Mouse (Mus musculus): ENCODE measurements around the gene Nectin2. TPM values are rescaled to one million over a fixed set of nuclear protein-coding genes. Genes with fewer than 3 reads are reported as not detected.
"Not testable (repeated sequence)": the region's sequence is repeated elsewhere in the genome, so short reads cannot be mapped to it uniquely, and the experiment has no call there.

Gene Nectin2
- 0.23 TPM in 1 of 2 replicates, not detected in the other for total RNA-seq (2017)

DNA sequence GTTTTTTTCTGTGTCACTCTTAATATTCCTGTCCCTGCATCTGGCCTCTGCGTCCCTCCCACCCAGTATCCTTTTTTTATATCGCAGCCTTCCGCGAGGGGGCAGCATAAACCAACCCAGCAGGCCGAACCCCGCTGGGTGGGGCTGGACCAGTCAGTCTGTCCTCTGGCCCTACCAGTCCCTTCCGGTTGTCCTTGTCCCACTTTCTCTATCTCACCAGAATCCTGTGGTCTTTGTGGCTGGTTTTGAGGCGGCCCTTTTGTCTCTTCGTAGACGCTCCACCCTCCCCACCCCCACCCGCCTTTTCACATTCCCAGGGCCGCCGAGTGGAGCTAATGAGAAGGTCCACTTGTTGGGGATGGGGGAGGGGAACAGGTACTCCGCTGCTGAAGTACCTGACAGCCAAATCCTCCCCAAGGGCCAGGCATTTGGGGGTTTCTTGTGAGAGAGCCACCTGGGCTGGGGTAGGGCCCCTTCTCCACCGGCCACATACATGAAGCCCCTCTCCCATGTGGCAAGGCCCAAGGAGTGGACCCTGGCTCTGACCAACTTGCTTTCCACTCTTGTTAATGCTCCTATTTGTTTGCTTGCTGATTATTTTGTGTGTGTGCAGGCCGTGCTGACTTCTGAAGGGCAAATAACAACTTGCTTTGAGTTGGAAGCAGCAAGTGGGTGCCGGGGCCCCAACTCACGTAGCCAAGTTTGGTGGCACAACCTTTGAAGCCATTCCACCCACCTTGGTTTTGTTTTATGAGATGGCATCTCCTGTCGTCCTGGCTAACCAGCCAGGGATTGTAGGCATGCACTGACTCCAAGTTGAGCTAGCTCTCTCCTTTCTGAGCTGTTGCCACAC lies at the start of gene Nectin2:
Gene Nectin2 (minus strand): TSS at position 267 of the 853 bp plus-strand sequence.
- peak; percentile 24; the same call in 1 of the 2 replicates for ATAC-seq (ENCODE audit: extremely low read depth, insufficient number of reproducible peaks, low FRiP score, poor library complexity, severe bottlenecking)

DNA sequence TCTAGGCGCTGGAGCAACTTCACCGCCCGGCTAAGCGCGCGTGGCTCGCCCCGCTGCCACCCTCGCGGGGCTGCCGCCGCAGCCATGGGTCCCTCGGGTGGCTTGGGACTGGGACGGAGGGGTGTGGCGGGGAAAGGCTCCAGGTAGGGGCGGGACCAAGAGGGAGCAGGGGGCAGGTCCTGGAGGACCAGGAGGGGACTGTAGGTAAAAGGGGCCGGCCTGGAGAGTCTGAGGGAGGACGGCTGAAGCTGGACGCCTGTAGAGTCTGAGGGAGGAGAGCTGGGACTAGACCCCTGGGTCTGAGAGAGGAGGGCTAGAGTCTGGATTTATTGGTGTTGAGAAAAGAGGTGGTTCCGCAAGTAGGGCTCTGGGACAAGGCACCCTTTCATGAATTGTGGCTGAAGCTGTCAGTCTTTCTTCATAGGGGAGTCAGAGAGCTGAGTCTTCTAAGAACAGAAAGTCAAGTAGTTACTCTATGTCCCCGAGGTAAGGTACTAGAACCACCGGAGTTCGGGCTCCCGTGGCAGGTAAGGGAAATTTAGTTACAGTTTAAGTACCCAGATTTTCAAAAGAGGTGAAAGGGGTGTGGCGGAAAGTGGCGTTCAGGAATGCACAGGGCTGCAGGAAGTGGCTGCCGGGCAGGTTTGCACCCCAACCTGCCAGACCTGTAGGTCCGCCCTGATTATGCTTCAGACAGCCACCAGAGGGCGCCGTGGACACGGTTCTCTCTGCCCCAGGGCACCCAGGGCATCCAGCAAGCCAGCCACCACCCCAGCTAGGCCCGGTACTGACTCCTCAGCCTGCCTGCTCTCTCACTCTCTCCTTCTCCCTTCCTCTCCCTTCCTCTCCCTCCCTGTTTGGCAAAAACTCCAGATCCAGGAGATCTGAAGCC lies 46.7 kb upstream of the Nectin2 start, which contains the start of gene Cblc:
Gene Cblc (minus strand): TSS at position 113 of the 892 bp plus-strand sequence.
- peak; percentile 96 for ATAC-seq (ENCODE audit: extremely low read depth, insufficient number of reproducible peaks, low FRiP score, poor library complexity, severe bottlenecking)

- no peak for ATAC-seq (ENCODE audit: extremely low read depth, insufficient number of reproducible peaks, low FRiP score, poor library complexity, severe bottlenecking)
Measured at GRCm38 (mm10) chr7:19796254-19796653, 46.0 kb upstream of the Nectin2 start.

DNA sequence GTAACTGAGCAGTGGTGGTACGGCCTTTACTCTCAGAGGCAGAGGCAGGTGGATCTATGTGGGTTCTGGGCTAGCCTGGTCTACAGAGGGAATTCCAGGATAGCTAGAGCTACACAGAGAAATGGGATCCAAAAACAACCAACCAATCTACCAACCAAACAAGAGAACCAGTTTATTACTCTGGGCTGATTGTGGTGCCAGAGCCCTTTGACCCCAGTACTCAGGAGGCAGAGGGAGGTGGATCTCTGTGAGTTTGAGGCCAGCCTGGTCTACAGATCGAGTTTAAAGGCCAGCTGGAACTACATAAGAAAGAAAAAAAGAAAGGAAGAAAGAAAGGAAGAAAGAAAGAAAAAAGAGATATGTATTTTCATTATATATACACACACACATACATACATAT lies 45.0 kb upstream of the Nectin2 start:
- ATAC-seq (ENCODE audit: extremely low read depth, insufficient number of reproducible peaks, low FRiP score, poor library complexity, severe bottlenecking), result no peak

- no peak for ATAC-seq (ENCODE audit: extremely low read depth, insufficient number of reproducible peaks, low FRiP score, poor library complexity, severe bottlenecking)
Measured at GRCm38 (mm10) chr7:19792701-19793630, 42.7 kb upstream of the Nectin2 start.

DNA sequence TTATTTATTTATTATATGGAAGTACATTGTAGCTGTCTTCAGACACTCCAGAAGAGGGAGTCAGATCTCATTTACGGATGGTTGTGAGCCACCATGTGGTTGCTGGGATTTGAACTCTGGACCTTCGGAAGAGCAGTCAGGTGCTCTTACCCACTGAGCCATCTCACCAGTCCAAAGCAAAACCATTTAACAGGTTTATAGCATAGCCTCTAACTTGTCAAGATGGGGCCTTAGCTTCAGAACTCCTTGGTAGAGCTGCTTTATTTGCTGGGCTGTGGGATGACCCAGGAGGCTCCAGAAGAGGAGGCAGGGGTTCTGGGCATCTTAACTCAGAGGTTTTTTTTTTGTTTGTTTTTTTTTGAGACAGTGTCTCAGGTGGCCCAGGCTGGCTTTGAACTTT lies 41.2 kb upstream of the Nectin2 start:
- ATAC-seq (ENCODE audit: extremely low read depth, insufficient number of reproducible peaks, low FRiP score, poor library complexity, severe bottlenecking), result not testable (repeated sequence)

GRCm38 (mm10) chr7:19789904-19790347 lies 39.6 kb upstream of the Nectin2 start:
- ATAC-seq (ENCODE audit: extremely low read depth, insufficient number of reproducible peaks, low FRiP score, poor library complexity, severe bottlenecking), result peak; percentile 74

GRCm38 (mm10) chr7:19785874-19786458 lies 35.7 kb upstream of the Nectin2 start:
- ATAC-seq (ENCODE audit: extremely low read depth, insufficient number of reproducible peaks, low FRiP score, poor library complexity, severe bottlenecking), result no peak

GRCm38 (mm10) chr7:19784764-19785535 lies 34.7 kb upstream of the Nectin2 start:
- ATAC-seq (ENCODE audit: extremely low read depth, insufficient number of reproducible peaks, low FRiP score, poor library complexity, severe bottlenecking), result no peak

- no peak for ATAC-seq (ENCODE audit: extremely low read depth, insufficient number of reproducible peaks, low FRiP score, poor library complexity, severe bottlenecking)
Measured at GRCm38 (mm10) chr7:19783630-19784029, 33.3 kb upstream of the Nectin2 start.

- ATAC-seq (ENCODE audit: extremely low read depth, insufficient number of reproducible peaks, low FRiP score, poor library complexity, severe bottlenecking), result no peak
Measured at GRCm38 (mm10) chr7:19782645-19783044, 32.4 kb upstream of the Nectin2 start.

GRCm38 (mm10) chr7:19781741-19782140 lies 31.5 kb upstream of the Nectin2 start:
- ATAC-seq (ENCODE audit: extremely low read depth, insufficient number of reproducible peaks, low FRiP score, poor library complexity, severe bottlenecking), result no peak

DNA sequence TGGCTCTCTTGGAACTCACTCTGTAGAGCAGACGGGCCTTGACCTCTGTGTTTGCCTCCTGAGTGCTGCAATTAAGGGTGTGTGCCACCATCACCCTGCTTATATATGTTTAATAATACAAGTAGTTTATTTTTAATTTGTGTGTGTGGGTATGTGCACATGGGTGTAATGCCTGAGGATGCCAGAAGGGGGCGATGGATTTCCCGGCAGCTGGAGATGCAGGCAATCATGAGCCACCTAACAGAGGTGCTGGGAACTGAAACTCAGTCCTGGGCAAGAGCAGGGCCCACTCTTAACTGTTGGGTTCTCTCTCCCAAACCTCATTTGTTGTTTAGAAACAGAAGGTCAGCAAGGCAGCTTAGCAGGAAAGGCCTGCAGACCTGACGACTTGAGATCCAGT lies 29.6 kb upstream of the Nectin2 start:
- ATAC-seq (ENCODE audit: extremely low read depth, insufficient number of reproducible peaks, low FRiP score, poor library complexity, severe bottlenecking), result no peak

GRCm38 (mm10) chr7:19778645-19779044 lies 28.4 kb upstream of the Nectin2 start:
- ATAC-seq (ENCODE audit: extremely low read depth, insufficient number of reproducible peaks, low FRiP score, poor library complexity, severe bottlenecking), result no peak

GRCm38 (mm10) chr7:19777049-19777723 lies 26.9 kb upstream of the Nectin2 start:
- ATAC-seq (ENCODE audit: extremely low read depth, insufficient number of reproducible peaks, low FRiP score, poor library complexity, severe bottlenecking), result no peak

DNA sequence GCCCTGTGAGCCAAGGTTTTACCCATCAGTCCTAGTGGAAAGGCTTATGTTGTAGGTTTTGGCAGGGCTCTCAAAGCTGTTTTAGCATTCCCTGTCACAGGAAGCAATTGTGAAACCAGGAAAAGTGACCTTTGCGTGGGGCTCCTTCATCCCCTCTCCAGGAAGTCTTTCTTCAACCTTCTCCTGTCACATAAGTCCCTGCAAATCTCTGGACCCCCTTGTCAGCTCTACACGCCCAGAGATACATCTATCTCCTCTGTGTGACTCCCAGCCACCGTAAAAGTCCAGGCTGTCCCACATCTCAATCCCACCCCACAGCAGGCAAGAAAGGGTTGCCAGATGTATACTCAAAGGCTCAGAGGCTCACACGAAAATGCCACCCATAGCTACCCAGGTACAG lies 21.4 kb upstream of the Nectin2 start:
- no peak for ATAC-seq (ENCODE audit: extremely low read depth, insufficient number of reproducible peaks, low FRiP score, poor library complexity, severe bottlenecking)

DNA sequence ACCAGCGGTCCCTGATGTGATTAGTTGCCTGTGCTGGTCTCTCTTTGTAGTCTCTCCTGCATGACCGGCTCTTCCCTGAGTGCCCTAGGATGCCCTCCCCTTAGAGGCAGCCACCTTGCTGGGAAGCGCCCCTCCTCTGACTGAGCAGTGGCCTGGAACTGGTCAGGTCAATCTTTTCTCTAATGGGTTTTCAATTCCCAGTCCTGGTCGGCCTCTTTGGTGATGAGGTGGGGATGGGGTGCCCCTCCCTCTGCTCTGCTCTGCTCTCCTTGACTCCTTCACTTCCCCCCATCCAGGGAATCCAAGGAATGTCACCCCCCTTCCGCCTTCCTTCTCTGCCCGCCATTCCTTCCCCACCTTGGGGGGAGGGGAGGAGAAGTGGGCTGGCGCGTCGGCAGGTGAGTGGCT lies 20.7 kb upstream of the Nectin2 start, which contains the start of gene Bcam:
Gene Bcam (minus strand): TSS at position 33 of the 408 bp plus-strand sequence.
- ATAC-seq (ENCODE audit: extremely low read depth, insufficient number of reproducible peaks, low FRiP score, poor library complexity, severe bottlenecking), result no peak
